Mouse (Mus musculus): ENCODE measurements around the gene March4. TPM values are rescaled to one million over a fixed set of nuclear protein-coding genes. Genes with fewer than 3 reads are reported as not detected.

March4 gene
- total and polyA plus RNA-seq, 2 experiments from 2014 or later, result 8.0 to 36.4 TPM

GRCm38 (mm10) chr1:72383651-72384050 lies 153.1 kb downstream of the March4 start:
- no peak overlapping the region for H3K4me3 ChIP-seq (ENCODE audit: low read depth, low read length)
- no peaks in the 10 kb centered on the region for H3K27me3 ChIP-seq (ENCODE audit: insufficient read depth, low read length)
- H3K9me3 ChIP-seq (ENCODE audit: low read length), result no peaks in the 10 kb centered on the region
- 78% methylated on average over 5 of the region's 5 CpGs for whole genome bisulfite sequencing
- H3K9ac ChIP-seq (replicated peaks; ENCODE audit: low read length, poor library complexity, severe bottlenecking), result no peak overlapping the region
- H3K4me2 ChIP-seq (ENCODE audit: low read depth, low read length, poor library complexity, severe bottlenecking), result no peak overlapping the region
- ATAC-seq (ENCODE audit: low FRiP score), result no peak
- H3K27ac ChIP-seq (ENCODE audit: low read depth, low read length), result no peak overlapping the region
- peak; percentile 42 for DNase-seq (ENCODE audit: low spot score)
- TF ChIP-seq CTCF (IDR thresholded peaks at IDR 0.05), result peak; percentile 20; the same call in 1 of the 2 replicates
- 0 out of 2 replicates have a peak, but pooled peaks cover 4% of the 10 kb centered on the region for H3K4me1 ChIP-seq (ENCODE audit: insufficient read depth, low read length)
- no peaks in the 10 kb centered on the region for H3K36me3 ChIP-seq (ENCODE audit: insufficient read depth, low read length)

GRCm38 (mm10) chr1:72383056-72383455 lies 153.7 kb downstream of the March4 start:
- no peaks in the 10 kb centered on the region for H3K9me3 ChIP-seq (ENCODE audit: low read length)
- 87% methylated on average over 7 of the region's 7 CpGs for WGBS
- H3K9ac ChIP-seq (replicated peaks; ENCODE audit: low read length, poor library complexity, severe bottlenecking), result no peak overlapping the region
- ATAC-seq (ENCODE audit: low FRiP score) (no peak), DNase-seq (ENCODE audit: low spot score) (peak; percentile 21)
- H3K36me3 ChIP-seq (ENCODE audit: insufficient read depth, low read length), result no peaks in the 10 kb centered on the region
- no peak overlapping the region for H3K27ac ChIP-seq (ENCODE audit: low read depth, low read length)
- 0 out of 2 replicates have a peak, but pooled peaks cover 4% of the 10 kb centered on the region for H3K4me1 ChIP-seq (ENCODE audit: insufficient read depth, low read length)
- H3K27me3 ChIP-seq (ENCODE audit: insufficient read depth, low read length), result no peaks in the 10 kb centered on the region
- no peak overlapping the region for H3K4me3 ChIP-seq (ENCODE audit: low read depth, low read length)
- H3K4me2 ChIP-seq (ENCODE audit: low read depth, low read length, poor library complexity, severe bottlenecking), result no peak overlapping the region
- TF ChIP-seq CTCF (IDR thresholded peaks at IDR 0.05), result no peak

GRCm38 (mm10) chr1:72380544-72380943 lies 156.2 kb downstream of the March4 start:
- peak; percentile 35 for TF ChIP-seq CTCF (IDR thresholded peaks at IDR 0.05)
- ATAC-seq (ENCODE audit: low FRiP score) (no peak), DNase-seq (ENCODE audit: low spot score) (no peak)
- H3K27me3 ChIP-seq (ENCODE audit: insufficient read depth, low read length), result no peaks in the 10 kb centered on the region
- no peaks in the 10 kb centered on the region for H3K9me3 ChIP-seq (ENCODE audit: low read length)
- no peak overlapping the region for H3K27ac ChIP-seq (ENCODE audit: low read depth, low read length)
- H3K4me3 ChIP-seq (ENCODE audit: low read depth, low read length), result no peak overlapping the region
- H3K4me1 ChIP-seq (ENCODE audit: insufficient read depth, low read length), result 0 out of 2 replicates have a peak, but pooled peaks cover 4% of the 10 kb centered on the region
- WGBS, result 99% methylated on average over 3 of the region's 3 CpGs
- H3K9ac ChIP-seq (replicated peaks; ENCODE audit: low read length, poor library complexity, severe bottlenecking), result no peak overlapping the region
- no peaks in the 10 kb centered on the region for H3K36me3 ChIP-seq (ENCODE audit: insufficient read depth, low read length)
- H3K4me2 ChIP-seq (ENCODE audit: low read depth, low read length, poor library complexity, severe bottlenecking), result no peak overlapping the region

- H3K4me1 ChIP-seq (ENCODE audit: insufficient read depth, low read length), result 0 out of 2 replicates have a peak, but pooled peaks cover 4% of the 10 kb centered on the region
- no peak for ATAC-seq (ENCODE audit: low FRiP score)
- 73% methylated on average over 11 of the region's 11 CpGs for WGBS
Measured at GRCm38 (mm10) chr1:72379752-72380353, 156.9 kb downstream of the March4 start.

GRCm38 (mm10) chr1:72378151-72378550 lies 158.6 kb downstream of the March4 start:
- H3K9ac ChIP-seq (replicated peaks; ENCODE audit: low read length, poor library complexity, severe bottlenecking), result no peak overlapping the region
- DNase-seq (ENCODE audit: low spot score), result no peak
- H3K4me1 ChIP-seq (ENCODE audit: insufficient read depth, low read length), result 0 out of 2 replicates have a peak, but pooled peaks cover 4% of the 10 kb centered on the region
- H3K27ac ChIP-seq (ENCODE audit: low read depth, low read length), result no peak overlapping the region
- WGBS, result 84% methylated on average over 4 of the region's 4 CpGs
- no peaks in the 10 kb centered on the region for H3K9me3 ChIP-seq (ENCODE audit: low read length)
- TF ChIP-seq CTCF (IDR thresholded peaks at IDR 0.05), result no peak
- H3K4me2 ChIP-seq (ENCODE audit: low read depth, low read length, poor library complexity, severe bottlenecking), result no peak overlapping the region
- H3K27me3 ChIP-seq (ENCODE audit: insufficient read depth, low read length), result no peaks in the 10 kb centered on the region
- no peak for ATAC-seq (ENCODE audit: low FRiP score)
- no peak overlapping the region for H3K4me3 ChIP-seq (ENCODE audit: low read depth, low read length)
- no peaks in the 10 kb centered on the region for H3K36me3 ChIP-seq (ENCODE audit: insufficient read depth, low read length)

More at GRCm38 (mm10) chr1:72379752-72380353, 156.9 kb downstream of the March4 start:
- no peak for TF ChIP-seq CTCF (IDR thresholded peaks at IDR 0.05)
- H3K27me3 ChIP-seq (ENCODE audit: insufficient read depth, low read length), result no peaks in the 10 kb centered on the region
- no peak overlapping the region for H3K9ac ChIP-seq (replicated peaks; ENCODE audit: low read length, poor library complexity, severe bottlenecking)
- peak; percentile 48 for DNase-seq (ENCODE audit: low spot score)
- no peak overlapping the region for H3K4me2 ChIP-seq (ENCODE audit: low read depth, low read length, poor library complexity, severe bottlenecking)
- peak overlapping the region; percentile 51 for H3K27ac ChIP-seq (ENCODE audit: low read depth, low read length)
- H3K36me3 ChIP-seq (ENCODE audit: insufficient read depth, low read length), result no peaks in the 10 kb centered on the region
- no peak overlapping the region for H3K4me3 ChIP-seq (ENCODE audit: low read depth, low read length)
- H3K9me3 ChIP-seq (ENCODE audit: low read length), result no peaks in the 10 kb centered on the region

Other genes with a start within 250 kb of the March4 start
- 7.7 and 8.3 TPM in 2 replicates for gene Xrcc5, start 229.5 kb downstream of the March4 start, total RNA-seq (2014; rRNA removed)
- 10.5 and 11.1 TPM in 2 replicates for gene Xrcc5, start 229.5 kb downstream of the March4 start, polyA plus RNA-seq (2015; fragmentation: Nextera tagmentation; extraction: Ambion mirVana)
- gene Smarcal1, start 46.3 kb upstream of the March4 start, total RNA-seq (2014; rRNA removed), result 42.5 and 49.5 TPM in 2 replicates
- 21.6 and 21.8 TPM in 2 replicates for gene Smarcal1, start 46.3 kb upstream of the March4 start, polyA plus RNA-seq (2015; fragmentation: Nextera tagmentation; extraction: Ambion mirVana)
- gene Ankar, start 163.6 kb upstream of the March4 start, total RNA-seq (2014; rRNA removed), result not detected in 2 replicates
- gene Ankar, start 163.6 kb upstream of the March4 start, polyA plus RNA-seq (2015; fragmentation: Nextera tagmentation; extraction: Ambion mirVana), result not detected in 2 replicates
- 487 and 626 TPM in 2 replicates for gene Rpl37a, start 174.4 kb upstream of the March4 start, total RNA-seq (2014; rRNA removed)
- 1,038 and 1,114 TPM in 2 replicates for gene Rpl37a, start 174.4 kb upstream of the March4 start, polyA plus RNA-seq (2015; fragmentation: Nextera tagmentation; extraction: Ambion mirVana)